Mouse (Mus musculus) right cerebral cortex, adult 2 months (tissue): ENCODE results near the gene Gm10681.
"Not testable (repeated sequence)": the region's sequence is repeated elsewhere in the genome, so short reads cannot be mapped to it uniquely, and the experiment has no call there.

Experiments used
- DNase-seq, 2 experiments: peaks; one replicate each; pipeline ENCODE4 v3.0.0; 2021 to 2022; ENCODE audit warnings: low spot score in 2 of 2

The Gm10681 gene

GRCm38 (mm10) chr3:98588707-98589106 is at the start of gene Gm10681:
TSS of gene Gm10681 (minus strand) at chr3:98588807.
- no peak for DNase-seq

DNA sequence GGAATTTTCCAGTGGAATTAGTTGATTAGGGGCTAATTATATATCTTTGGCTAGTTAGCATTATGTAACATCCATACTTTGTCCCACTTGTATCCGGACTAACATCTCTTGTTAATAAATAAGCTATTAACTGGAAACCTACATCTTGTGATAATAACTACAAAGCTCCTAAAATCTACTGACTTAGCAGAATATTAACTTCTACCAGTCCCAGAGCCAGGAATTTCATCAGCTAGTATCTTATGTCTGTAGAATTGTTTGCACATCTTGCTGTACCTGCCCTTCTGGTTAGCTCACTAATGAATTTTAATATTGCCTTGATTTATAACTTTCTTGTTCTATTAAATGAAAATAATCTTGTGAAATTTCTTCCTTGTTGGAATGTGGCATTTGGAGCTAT is 46.5 kb upstream of the Gm10681 start:
- no peak for DNase-seq

- DNase-seq: no peak
Observed at GRCm38 (mm10) chr3:98630152-98630551, 41.5 kb upstream of the Gm10681 start, which contains the start of gene Hsd3b5. TSS of gene Hsd3b5 (minus strand) at chr3:98630252.

GRCm38 (mm10) chr3:98629633-98630032 is 41.0 kb upstream of the Gm10681 start:
- no peak for DNase-seq

GRCm38 (mm10) chr3:98616786-98617185 is 28.2 kb upstream of the Gm10681 start:
- not testable (repeated sequence) for DNase-seq

DNA sequence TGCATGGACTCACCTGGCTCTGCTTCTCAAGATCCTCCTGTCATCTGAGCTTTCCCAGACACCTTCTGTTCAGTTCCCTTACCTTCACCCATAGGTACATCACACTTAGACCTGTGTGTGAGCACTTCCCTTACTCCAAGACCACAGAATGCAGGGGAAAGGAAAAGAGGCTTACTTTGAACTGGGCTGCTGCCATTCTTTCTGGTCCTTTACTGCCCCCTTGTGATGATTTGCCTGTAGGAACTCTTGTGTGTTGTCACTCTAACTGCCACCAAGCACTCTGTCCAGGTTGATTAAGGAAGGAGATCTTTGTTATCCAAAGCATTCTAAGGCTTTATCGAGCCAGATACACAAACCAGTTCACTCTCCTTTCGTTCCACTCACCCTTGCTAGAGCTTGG is 27.6 kb upstream of the Gm10681 start:
- peak in 1 of 2 experiments; percentile 2 for DNase-seq

GRCm38 (mm10) chr3:98614406-98614927 is 25.9 kb upstream of the Gm10681 start:
- not testable (repeated sequence) for DNase-seq

DNA sequence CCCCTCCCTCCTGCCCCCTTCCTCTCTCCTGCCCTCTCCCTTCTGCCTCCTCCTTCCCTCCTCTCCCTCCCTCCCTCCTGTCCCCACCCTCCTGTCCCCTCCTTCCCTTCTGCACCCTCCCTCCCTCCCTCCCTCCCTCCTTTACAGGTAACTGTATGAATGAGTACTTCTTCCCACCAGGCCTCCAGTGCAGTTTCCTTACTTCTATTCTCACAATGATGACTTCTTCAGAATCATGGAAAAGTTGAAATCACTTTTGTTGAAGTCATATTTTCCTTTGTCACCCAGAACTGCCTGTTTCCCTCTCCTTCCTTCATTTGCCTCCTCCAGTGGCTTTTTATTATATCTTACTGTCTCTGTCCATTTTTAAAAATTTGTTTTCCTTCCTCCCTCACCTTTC is 25.4 kb upstream of the Gm10681 start:
- no peak for DNase-seq

DNA sequence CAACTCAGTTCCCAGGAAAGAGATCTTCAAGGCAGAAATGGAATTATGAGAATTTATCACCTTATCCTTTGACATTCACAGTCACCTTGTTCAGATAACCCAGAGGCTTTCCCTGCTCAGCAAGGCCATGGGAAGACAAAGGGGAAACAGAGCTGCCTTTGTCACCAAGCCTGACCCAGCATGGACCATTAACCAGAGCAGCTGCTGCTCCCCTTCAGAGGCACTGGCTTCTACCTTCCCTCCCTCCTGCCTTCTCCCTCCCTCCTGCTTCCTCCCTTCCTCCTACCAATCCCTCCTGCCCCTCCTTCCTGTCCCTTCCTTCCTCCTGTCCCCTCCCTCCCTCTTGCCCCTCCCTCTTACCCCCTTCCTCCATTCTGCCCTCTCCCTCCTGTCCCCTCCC is 24.9 kb upstream of the Gm10681 start:
- not testable (repeated sequence) for DNase-seq

- DNase-seq: no peak
Observed at GRCm38 (mm10) chr3:98587721-98588120, 886 bp downstream of the Gm10681 start.

GRCm38 (mm10) chr3:98582622-98583021 is 6.0 kb downstream of the Gm10681 start:
- not testable (repeated sequence) for DNase-seq

DNA sequence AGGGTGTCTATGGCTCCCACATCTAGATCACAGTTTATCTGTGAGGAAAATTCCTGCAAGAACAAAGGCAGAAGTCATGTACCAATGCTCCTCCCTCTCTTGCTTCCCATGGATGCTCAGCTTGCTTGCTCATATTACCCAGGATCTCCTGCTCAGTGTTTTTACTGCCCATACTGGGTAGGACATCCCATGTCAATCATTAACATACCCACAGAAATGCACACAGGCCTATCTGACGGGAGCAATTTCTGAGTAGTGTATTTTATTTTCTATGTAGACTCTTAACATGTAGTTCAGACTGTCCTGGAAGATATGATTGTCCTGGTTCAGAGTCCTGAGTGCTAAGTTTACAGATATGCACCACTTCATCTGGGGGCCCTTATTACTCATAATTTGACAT is 6.4 kb downstream of the Gm10681 start:
- DNase-seq: not testable (repeated sequence)

- peak; percentile 82 to 86 for DNase-seq
Observed at GRCm38 (mm10) chr3:98581024-98581423, 7.6 kb downstream of the Gm10681 start.

- DNase-seq: not testable (repeated sequence)
Observed at GRCm38 (mm10) chr3:98567717-98568116, 20.9 kb downstream of the Gm10681 start.

DNA sequence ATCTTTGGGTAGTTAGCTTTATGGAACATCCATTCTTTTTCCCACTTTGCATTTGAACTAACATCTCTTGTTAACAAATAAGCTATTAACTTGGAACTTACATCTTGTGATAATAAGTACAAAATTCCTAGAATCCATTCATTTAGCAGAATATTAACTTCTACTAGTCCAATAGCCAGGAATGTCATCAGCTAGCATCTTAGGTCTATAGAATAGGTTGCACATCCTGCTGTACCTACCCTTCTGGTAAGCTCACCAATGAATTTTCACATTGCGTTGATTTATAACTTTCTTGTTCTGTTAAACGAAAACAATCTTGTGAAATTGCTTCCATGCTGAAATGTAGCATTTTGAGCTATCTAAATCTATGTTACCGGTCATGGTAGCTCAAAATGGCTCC is 23.7 kb downstream of the Gm10681 start:
- not testable (repeated sequence) for DNase-seq

DNA sequence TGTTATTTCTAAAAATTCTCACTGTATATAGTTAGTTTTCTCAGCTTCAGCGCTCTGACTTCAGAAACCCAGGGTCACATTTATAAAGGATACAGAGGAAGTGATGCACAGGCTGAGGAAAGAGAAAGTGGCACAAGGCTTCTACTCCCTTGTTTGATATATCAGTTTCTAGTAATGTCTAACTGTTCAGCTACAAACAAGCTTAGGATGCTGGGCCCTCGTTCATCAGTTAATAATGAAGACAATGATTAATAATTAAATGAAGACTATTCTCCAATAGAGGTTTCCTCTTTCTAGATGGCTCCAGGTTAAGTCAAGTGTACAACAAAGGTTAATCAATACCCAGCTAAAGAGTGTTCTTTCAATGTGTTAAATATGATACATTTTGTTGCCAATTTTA is 24.8 kb downstream of the Gm10681 start:
- DNase-seq: not testable (repeated sequence)

GRCm38 (mm10) chr3:98560711-98561110 is 27.9 kb downstream of the Gm10681 start:
- DNase-seq: not testable (repeated sequence)

DNA sequence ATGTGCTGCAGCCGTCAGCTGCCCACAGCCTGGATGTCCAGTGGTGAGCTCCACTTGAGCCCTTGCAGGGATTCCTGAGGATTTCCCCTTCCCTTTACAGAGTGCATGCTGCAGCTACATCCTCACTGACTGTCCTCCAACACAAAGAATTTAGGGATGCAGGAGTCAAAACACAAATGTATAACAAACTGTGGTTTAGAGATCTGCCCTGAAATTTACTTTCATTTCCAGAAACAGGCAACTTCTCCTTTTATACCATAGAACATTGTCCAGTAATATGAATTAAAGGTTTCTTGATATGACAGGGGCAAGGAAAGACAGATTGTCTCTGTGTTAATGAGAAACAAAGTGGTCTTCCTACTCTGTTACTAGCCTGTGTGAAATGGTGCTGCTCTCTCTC is 37.8 kb downstream of the Gm10681 start:
- not testable (repeated sequence) for DNase-seq

- DNase-seq: not testable (repeated sequence)
Observed at GRCm38 (mm10) chr3:98550215-98550614, 38.4 kb downstream of the Gm10681 start.

DNA sequence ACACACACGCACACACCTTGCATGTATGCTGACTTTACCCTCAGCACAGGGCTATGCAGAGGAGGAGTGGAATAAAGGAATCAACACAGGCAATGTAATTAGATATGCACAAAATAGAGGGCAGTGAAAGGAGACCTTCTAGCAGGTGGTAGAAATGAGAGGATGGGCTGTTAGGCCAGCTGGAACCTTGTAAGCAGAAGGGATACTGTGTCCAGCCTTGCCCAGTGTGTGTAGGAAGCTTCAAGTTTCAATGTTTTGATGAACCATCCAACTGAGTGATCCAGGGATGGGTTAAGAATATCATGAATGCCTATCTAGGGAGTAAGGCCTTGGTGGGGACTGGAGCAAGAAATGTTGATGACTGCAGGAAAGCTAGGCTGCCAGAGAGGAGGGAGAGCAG is 40.1 kb downstream of the Gm10681 start:
- not testable (repeated sequence) for DNase-seq

- not testable (repeated sequence) for DNase-seq
Observed at GRCm38 (mm10) chr3:98547641-98548040, 41.0 kb downstream of the Gm10681 start.

DNA sequence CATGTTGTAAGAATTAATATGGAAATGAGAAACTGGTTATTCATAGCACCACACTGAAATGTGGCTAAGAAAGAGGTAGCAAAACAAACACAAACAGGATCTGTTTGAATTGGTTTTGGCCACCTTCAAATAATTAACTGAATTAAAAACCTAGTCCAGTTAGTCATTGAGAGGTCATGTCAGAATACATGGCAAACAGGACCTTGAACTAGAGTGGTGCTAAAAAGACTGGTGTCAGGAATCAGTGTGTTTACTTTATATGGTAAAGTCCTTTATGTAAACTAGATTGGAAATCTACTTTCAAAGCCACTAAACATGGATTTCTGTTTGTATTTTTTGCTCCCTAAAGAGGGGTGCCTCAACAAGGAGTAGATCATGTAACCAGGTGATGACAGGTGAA is 63.6 kb downstream of the Gm10681 start:
- DNase-seq: not testable (repeated sequence)

- not testable (repeated sequence) for DNase-seq
Observed at GRCm38 (mm10) chr3:98524552-98524951, 64.1 kb downstream of the Gm10681 start.

DNA sequence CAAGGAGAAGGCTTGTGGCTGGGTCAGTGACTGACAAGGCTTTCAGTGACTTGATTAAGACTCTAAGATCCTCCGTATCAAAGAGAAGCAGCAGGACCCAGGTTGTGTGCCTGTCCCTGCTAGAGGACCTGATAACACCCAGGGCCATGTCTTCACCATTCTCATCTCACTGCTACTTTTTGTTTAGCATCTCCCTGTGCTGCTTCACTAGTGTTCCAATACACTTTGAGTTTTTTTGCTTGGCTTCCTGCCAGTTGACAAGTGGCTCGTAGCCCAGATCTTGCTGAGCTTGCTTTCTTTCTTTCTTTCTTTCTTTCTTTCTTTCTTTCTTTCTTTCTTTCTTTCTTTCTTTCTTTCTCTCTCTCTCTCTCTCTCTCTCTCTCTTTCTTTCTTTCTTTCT is 65.8 kb downstream of the Gm10681 start:
- DNase-seq: not testable (repeated sequence)
